Mouse (Mus musculus) T-helper 17 cell (primary cell): ENCODE results near the gene Mrpl9.

Experiments
- in situ Hi-C, 2 experiments: fragments of 300-600 bp; cut with MboI, MseI; formaldehyde crosslinking; loops; 1 replicate in 1 of 2; 2 replicates in 1 of 2; pipeline ENCODE4 v1.15.1; 2025; ENCODE audit warnings: high pct_unique_total_duplicates in 2 of 2

The Mrpl9 gene

DNA sequence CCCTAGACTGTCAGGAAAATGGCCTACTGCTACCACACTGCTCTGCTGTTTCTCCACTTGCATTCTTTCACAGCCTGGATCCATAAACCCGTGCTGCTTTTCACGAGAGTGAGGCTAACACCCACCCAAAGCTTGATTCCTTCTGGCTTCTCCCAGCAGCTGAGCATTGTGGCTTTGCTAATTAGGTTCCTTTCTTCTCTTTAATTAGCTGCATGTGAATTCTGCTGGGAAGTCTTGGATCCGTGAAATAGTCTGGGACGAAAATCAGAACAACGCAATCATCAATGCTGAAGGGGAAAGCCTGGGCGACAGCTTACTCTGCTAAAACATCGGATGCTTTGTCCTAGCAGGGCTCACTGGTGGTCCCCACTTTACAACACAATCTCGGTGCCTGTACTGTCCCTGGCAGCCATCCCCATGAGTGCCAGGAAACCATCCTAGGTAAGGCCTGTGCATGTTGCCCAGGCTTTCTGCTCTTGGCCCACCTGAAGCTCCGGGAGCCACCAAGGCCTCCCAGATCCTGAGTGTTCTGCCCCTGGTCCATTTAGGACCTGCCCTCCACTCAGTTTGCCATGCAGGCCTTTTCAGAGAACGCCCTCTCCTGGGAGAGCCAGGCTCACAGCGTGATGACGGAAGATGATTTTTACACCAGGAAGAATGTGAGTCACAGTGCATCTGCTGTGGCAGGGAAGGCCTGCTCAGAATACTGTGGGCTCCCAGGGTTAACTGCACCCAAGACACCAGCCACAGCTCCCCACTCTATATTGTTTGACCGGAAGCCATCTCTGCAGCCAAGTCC, 22.7 kb downstream of the Mrpl9 start:
- in situ Hi-C loops, result no loop called here

DNA sequence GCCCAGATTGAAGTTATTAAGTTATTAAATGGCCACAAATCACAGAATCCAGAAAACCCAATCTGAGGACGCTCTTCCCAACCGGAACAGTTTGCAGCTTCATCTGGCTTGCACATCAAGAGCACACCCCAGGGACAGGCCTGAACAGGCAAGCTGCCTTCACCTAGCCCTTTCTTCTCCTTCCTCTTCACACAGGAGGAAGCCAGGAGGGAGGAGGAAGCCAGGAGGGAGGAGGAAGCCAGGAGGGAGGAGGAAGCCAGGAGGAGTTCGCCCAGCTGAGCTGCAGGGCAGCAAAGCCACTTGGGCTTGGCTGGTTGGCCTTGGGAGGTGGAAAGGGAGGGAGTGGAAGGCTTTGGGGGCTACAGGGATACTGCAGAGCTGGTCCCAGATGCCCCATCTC, 25.8 kb downstream of the Mrpl9 start:
- in situ Hi-C loops, result no loop called here

GRCm38 (mm10) chr3:94472447-94473114, 29.5 kb downstream of the Mrpl9 start:
- in situ Hi-C loops, result no loop called here

DNA sequence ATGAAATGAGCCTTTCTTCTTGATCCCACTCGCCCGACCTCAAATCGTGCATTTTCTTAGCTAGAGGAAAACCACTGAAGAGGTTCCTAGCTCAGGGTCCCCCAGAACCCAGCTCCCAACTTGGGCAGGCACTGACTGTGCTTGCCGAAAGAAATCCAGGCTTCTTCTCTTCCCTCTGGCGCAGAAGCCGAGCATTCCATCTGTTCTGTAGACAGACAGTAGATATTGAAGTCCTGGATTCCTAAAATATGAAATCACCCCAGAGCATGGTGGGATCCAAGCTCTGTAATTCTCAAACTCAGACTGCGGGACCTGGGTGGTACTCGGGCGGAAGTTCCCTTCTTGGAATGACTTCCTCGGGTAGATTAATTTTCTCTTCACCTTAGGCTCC, 30.0 kb downstream of the Mrpl9 start:
- in situ Hi-C loops, result no loop called here

- in situ Hi-C loops, result no loop called here
Measured at GRCm38 (mm10) chr3:94473567-94474232, 30.6 kb downstream of the Mrpl9 start.

- in situ Hi-C loops, result no loop called here
Measured at GRCm38 (mm10) chr3:94476301-94477035, 33.4 kb downstream of the Mrpl9 start.

GRCm38 (mm10) chr3:94477444-94477843, 34.3 kb downstream of the Mrpl9 start:
- in situ Hi-C loops, result no loop called here

DNA sequence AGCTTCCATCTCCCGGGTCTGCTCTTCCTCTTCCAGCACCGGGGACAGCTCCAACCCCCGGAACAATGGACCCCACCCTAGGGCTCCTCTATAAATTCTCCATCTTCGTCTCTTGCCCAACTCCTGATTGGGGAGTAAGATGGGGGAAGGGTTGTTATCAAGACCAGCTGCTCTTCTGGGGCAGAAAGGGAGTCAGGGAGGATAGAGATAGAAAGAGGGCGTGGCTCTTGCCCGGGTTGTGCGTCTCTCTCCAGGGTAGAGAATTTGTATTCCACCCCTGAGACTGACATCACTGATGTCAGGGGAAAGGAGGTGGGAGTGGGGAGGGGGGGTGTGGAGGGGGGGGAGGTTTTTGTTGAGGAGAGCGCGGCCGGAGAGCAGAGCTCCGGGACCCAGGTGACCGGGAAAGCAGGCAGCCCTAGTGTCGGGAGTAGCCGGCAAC, 34.9 kb downstream of the Mrpl9 start, which contains the start of gene Celf3:
TSS of gene Celf3 (plus strand) at position 315 of the 442 bp plus-strand sequence.
- in situ Hi-C loops, result no loop called here

DNA sequence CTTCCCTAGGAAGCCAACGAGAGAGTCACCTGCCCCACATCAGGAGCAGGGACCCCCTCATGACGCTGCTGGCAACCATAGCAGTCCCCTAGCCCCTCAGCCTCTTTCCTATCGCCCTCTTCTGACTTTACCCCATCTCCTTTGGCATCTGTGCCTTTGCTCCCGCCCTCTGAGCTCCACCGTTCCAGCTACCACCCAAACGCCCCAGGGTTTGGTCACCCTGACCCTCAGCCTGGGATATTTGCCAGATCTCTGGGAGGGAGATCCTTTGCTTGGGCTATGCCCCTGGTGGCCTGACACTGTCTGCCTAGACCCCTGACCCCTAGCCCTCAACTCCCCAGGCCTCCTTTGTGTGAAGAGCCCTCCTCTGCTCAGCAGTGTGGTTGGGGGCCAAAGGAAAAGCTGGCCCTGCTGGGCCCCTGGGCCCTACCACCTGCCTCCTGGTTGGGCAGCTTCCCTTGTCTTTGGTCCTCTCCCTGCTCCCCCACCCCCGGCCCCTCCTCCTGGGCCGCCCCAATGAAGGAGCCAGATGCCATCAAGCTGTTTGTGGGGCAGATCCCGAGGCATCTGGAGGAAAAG, 35.6 kb downstream of the Mrpl9 start:
- in situ Hi-C loops, result no loop called here

- in situ Hi-C loops, result no loop called here
Measured at GRCm38 (mm10) chr3:94479564-94479963, 36.4 kb downstream of the Mrpl9 start.

DNA sequence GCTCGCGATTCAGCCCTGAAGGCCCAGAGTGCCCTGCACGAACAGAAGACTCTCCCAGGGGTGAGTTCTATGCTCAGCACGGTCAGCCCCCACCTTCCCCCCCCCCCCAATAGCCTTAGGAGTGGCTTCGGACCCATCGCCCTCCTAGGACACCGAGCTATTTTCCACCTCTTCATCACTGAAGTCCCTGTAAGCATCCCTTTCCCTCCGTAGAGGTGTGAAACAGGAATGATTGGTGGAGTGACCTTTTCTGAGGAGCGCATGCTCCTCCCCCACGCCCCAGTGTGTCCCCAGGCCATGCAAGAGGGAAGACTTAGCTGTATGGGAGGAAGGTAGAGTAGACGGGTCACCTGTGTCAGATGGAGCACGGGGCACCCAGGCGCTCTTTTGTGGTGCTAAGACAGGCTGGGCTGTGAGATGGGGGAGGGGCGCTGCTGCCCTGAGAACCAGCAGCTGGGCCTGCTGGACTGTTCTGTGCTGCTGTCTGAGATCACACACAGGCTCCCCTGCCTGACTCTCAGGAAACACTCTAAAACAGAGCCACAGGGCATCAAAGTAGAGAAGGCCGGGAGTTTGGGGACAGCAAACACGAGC, 37.3 kb downstream of the Mrpl9 start, which contains the start of gene Riiad1:
TSS of gene Riiad1 (minus strand) at position 51 of the 594 bp plus-strand sequence.
- in situ Hi-C loops, result no loop called here

DNA sequence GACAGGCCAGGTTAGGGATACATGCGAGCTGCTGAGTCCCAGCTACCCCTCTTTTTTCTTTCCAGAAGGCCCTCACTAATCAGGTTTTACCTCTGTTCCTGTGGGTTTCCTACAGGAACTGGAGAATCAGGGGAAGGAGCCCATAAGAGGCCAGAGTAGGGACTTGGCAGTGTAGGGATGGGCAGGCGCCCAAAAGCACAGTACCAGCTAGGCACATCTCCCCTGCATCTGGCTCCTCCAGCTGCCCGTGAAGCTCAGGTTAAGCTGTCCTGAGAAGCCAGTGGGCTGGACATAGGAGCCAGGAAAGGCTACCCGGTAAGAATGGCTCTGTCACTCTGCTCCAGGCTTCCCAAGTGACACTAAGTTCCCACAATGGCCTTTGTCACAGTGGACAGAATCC, 38.3 kb downstream of the Mrpl9 start:
- in situ Hi-C loops, result no loop called here

- in situ Hi-C loops, result no loop called here
Measured at GRCm38 (mm10) chr3:94482764-94483385, 39.8 kb downstream of the Mrpl9 start.

DNA sequence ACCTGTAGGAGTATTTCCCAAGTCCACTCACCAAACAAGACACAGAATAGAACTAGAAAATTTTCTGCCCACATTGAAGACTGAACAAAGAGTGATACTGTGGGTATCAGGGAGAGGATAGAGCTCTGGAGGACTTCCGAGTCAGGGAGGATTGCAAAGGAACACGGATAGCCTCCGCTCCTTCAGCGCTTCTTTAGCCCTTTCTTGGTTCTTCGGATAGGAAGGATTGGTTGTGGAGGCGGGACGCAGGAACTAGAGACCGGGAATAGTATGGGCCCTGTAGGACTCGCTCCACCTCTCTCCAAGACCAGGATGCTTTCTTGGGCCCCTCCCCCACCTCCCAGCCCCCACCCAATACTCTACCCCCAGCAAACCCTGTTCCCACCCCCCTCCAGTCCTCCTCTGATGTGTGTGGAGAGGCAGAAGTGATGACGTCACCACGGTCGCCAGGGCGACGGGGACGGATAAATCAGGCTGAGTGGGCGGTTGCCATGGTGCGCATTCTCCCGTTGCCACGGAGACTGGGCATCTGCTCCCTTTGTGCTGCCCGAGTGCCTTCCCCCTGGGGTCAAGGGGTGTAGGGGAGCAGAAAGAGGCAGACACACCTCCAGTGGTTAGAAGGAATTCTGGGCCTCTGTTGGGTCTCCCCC, 40.8 kb downstream of the Mrpl9 start:
- in situ Hi-C loops, result no loop called here

DNA sequence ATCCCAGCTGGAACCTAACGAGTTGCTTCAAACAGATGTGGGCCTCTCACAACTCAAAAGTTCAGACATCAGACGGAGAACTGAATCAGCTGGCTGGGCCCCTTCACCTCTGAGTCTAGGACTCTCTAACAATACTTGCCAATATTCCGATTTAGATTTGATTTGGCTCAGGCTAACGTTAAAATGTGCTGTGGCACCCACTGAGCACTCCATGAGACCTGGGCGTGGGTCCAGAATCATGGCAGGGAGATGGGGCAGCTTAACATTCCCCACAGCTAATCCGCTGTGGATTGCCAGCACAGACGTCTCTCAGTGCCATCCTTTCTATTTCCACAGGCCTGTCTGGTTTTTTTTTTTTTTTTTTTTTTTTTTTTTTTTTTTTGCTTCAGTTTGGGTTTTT, 42.8 kb downstream of the Mrpl9 start:
- in situ Hi-C loops, result no loop called here

DNA sequence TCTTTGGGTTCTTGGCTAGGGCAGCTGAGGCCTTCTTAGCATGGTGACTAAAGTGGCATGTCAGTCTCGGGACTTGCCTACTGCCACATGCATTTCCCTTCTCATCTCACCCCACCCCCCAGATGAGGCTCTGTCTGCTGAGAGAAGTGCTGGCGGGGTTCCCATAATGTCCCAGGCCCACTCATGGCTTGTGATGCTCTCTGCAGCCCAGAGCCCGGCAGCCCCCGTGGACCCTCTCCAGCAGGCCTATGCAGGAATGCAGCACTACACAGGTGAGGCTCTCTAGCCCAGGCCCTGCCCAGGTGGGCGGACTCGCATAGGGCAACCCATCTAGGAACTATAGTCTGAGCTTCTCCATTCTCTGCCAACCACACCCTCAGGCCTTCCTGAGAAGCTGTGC, 44.5 kb downstream of the Mrpl9 start:
- in situ Hi-C loops, result no loop called here

GRCm38 (mm10) chr3:94497162-94497561, 54.0 kb downstream of the Mrpl9 start:
- in situ Hi-C loops, result no loop called here
